Mouse (Mus musculus) limb, embryonic 14.5 days (tissue): ENCODE results near the gene Cdh9. TPM values are rescaled to one million over a fixed set of nuclear protein-coding genes. Genes with fewer than 3 reads are reported as not detected.

Source experiments
- ATAC-seq: fragments of 200-750 bp; cut with Nextera tagmentation; 2 replicates; pipeline ENCODE4 v1.8.0; 2017; ENCODE audit warnings: low read depth, moderate number of reproducible peaks, moderate TSS enrichment; ENCODE audit not compliant: low FRiP score
- DNase-seq: peaks from one replicate; pipeline ENCODE4 v3.0.0-alpha.2; 2015; ENCODE audit warnings: low spot score
- H3K27ac ChIP-seq: fragments of 300-500 bp; sonication (generic); replicated peaks from 2 replicates; pipeline ENCODE4 v1.5.1; 2014; ENCODE audit warnings: low read depth, mild to moderate bottlenecking, low read length, moderate library complexity, mixed read lengths
- H3K27me3 ChIP-seq: fragments of 300-500 bp; sonication (generic); 2 replicates; pipeline ENCODE4 v1.6.1; 2014; ENCODE audit warnings: low read length, mixed read lengths; ENCODE audit not compliant: control insufficient read depth, insufficient read depth
- H3K36me3 ChIP-seq: fragments of 300-500 bp; sonication (generic); 2 replicates; pipeline ENCODE4 v1.6.1; 2014; ENCODE audit warnings: mild to moderate bottlenecking, low read length, moderate library complexity, mixed read lengths; ENCODE audit not compliant: control insufficient read depth, insufficient read depth
- H3K4me1 ChIP-seq: fragments of 300-500 bp; sonication (generic); 2 replicates; pipeline ENCODE4 v1.6.1; 2014; ENCODE audit warnings: antibody characterized with exemption, low read length, mixed read lengths; ENCODE audit not compliant: control insufficient read depth, insufficient read depth
- H3K4me2 ChIP-seq: fragments of 300-500 bp; sonication (generic); replicated peaks from 2 replicates; pipeline ENCODE4 v1.6.1; 2014; ENCODE audit warnings: low read depth, mild to moderate bottlenecking, low read length, moderate library complexity; ENCODE audit not compliant: severe bottlenecking
- H3K4me3 ChIP-seq: fragments of 300-500 bp; sonication (generic); replicated peaks from 2 replicates; pipeline ENCODE4 v1.5.1; 2014; ENCODE audit warnings: low read length
- H3K9ac ChIP-seq: fragments of 300-500 bp; sonication (generic); 2 replicates; pipeline ENCODE4 v1.6.1; 2014; ENCODE audit warnings: mild to moderate bottlenecking, low read depth, low read length, moderate library complexity; ENCODE audit not compliant: severe bottlenecking
- H3K9me3 ChIP-seq: fragments of 300-500 bp; sonication (generic); 2 replicates; pipeline ENCODE4 v1.6.1; 2016; ENCODE audit warnings: low read length; ENCODE audit not compliant: control insufficient read depth
- POLR2A ChIP-seq: fragments of 200-500 bp; IDR thresholded peaks from 2 replicates; pipeline ENCODE4 v1.8.0; 2012; ENCODE audit warnings: inconsistent platforms, mild to moderate bottlenecking, moderate library complexity, borderline replicate concordance; ENCODE audit not compliant: insufficient read depth, insufficient read length; ENCODE audit errors: extremely low read depth
- WGBS: fragments of 180-500 bp; shearing (Covaris S2); extraction: QIAGEN DNeasy Blood & Tissue Kit; methylation state at CpG from one replicate; pipeline ENCODE4 v1.1.7; 2014; 5-methylcytosine and 5-hydroxymethylcytosine counted together
- polyA plus RNA-seq, 2 experiments: library from polyadenylated mRNA; depleted of rRNA in 1 of 2; stranded (reverse) in 1 of 2; unstranded in 1 of 2; fragments of >200 nt; fragmentation: Nextera tagmentation in 1 of 2; extraction: Ambion mirVana in 1 of 2; gene quantifications; 2 replicates each; pipeline versions ENCODE4 v1.2.1 to v1.2.3; 2012 to 2014

Cdh9 gene
- polyA plus RNA-seq, 2 experiments = 0.52 to 0.83 TPM

DNA sequence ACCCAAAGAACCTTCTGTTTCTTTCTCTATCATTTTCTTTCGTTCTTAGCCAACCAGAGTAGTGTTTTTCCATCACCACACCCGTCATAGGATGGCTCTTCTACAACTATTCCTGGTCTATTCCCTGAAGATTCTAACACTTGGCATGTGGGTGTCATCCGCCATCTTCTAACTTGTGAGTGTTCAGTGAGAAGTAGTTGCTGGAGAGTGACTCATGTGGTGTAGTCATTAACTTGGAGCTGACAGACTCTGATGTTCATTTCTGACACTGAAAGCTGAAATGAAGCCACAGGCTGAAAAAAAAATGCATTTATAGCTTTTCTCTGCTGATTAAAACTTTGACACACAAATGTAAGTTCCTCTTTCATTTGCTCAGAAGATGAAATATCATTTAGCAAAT lies 34.7 kb downstream of the Cdh9 start:
- no peak overlapping the region for H3K4me3 ChIP-seq
- no peak overlapping the region for H3K27ac ChIP-seq
- ATAC-seq = no peak
- no peak for TF ChIP-seq POLR2A
- no peak overlapping the region for H3K9ac ChIP-seq
- 84% methylated on average over 3 of the region's 3 CpGs for WGBS
- no peaks in the 10 kb centered on the region for H3K36me3 ChIP-seq
- H3K9me3 ChIP-seq = no peaks in the 10 kb centered on the region
- no peaks in the 10 kb centered on the region for H3K4me1 ChIP-seq
- H3K27me3 ChIP-seq = no peaks in the 10 kb centered on the region
- DNase-seq = no peak
- H3K4me2 ChIP-seq = no peak overlapping the region

DNA sequence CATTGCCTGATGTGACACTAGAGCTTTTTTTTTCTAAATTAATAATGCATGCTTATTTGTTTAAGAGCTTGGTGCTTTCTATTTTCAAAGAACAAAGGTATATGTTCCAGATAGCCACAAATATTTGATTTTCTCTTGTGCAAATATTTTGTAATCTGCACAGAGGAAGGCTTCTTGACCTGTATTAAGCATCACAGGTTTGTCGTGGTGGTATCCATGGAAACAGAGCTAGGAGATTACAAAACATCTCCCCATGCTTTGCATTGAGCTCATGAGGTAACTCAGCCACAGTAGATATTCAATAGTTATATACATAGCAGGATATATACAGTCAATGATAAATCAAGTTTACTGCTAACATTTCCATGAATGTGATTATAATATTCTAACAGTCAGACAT lies 56.0 kb downstream of the Cdh9 start:
- ATAC-seq (no peak), DNase-seq (no peak)
- no peak overlapping the region for H3K4me2 ChIP-seq
- no peak for TF ChIP-seq POLR2A
- no peaks in the 10 kb centered on the region for H3K4me1 ChIP-seq
- 73% methylated on average over 1 of the region's 1 CpGs for WGBS
- H3K4me3 ChIP-seq = no peak overlapping the region
- H3K9ac ChIP-seq = no peak overlapping the region
- no peaks in the 10 kb centered on the region for H3K36me3 ChIP-seq
- no peaks in the 10 kb centered on the region for H3K27me3 ChIP-seq
- no peaks in the 10 kb centered on the region for H3K9me3 ChIP-seq
- H3K27ac ChIP-seq = no peak overlapping the region

DNA sequence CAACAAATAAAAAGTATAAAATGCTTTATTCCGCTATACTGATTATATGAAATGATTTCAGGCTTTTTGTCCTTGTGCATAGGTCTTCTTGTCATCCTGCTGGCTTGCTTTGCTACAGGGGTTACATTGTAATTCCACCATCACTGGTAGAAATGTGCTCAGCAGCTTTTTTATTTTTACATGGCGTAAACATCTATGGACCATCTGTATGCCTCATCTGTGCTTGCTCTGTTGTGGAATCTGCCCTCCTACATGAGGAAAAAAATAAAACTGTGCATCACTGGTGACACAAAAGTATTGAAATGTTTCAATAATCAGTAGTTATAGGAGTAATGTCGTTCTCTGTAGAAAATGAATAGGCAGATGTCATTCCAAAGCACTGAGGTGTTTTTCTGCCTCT lies 64.3 kb downstream of the Cdh9 start:
- no peak for TF ChIP-seq POLR2A

DNA sequence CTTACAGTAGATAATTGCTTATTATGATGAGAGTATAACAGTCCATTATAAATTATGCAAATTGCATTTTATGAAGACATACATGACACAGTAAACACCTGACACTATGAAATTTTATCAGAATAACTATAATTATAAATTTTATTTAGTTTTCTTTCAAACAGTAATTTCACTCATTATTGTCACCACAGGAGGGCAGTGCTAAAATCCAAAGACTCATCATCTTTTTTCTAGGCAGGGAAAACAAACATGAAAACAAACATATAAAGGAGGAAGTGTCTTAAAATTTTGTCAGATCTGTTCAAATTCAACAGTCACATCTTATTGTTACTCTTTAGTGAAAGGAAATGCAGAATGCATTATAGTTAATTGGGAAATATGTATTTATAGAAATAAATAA lies 72.7 kb downstream of the Cdh9 start:
- no peak overlapping the region for H3K27ac ChIP-seq
- no peak for ATAC-seq
- no peaks in the 10 kb centered on the region for H3K4me1 ChIP-seq
- TF ChIP-seq POLR2A = no peak
- no peak for DNase-seq
- no peak overlapping the region for H3K4me3 ChIP-seq
- no peaks in the 10 kb centered on the region for H3K9me3 ChIP-seq
- H3K36me3 ChIP-seq = no peaks in the 10 kb centered on the region
- H3K9ac ChIP-seq = no peak overlapping the region
- no peaks in the 10 kb centered on the region for H3K27me3 ChIP-seq
- no peak overlapping the region for H3K4me2 ChIP-seq

More for the DNA sequence above, 64.3 kb downstream of the Cdh9 start:
- Histone ChIP-seq H3K4me3 (no peak overlapping the region), H3K9me3 (no peaks in the 10 kb centered on the region), H3K4me2 (no peak overlapping the region), H3K36me3 (no peaks in the 10 kb centered on the region), H3K4me1 (no peaks in the 10 kb centered on the region), H3K27ac (no peak overlapping the region), H3K27me3 (no peaks in the 10 kb centered on the region), H3K9ac (no peak overlapping the region)
- ATAC-seq (no peak), DNase-seq (no peak)
- 87% methylated on average over 3 of the region's 3 CpGs for WGBS

DNA sequence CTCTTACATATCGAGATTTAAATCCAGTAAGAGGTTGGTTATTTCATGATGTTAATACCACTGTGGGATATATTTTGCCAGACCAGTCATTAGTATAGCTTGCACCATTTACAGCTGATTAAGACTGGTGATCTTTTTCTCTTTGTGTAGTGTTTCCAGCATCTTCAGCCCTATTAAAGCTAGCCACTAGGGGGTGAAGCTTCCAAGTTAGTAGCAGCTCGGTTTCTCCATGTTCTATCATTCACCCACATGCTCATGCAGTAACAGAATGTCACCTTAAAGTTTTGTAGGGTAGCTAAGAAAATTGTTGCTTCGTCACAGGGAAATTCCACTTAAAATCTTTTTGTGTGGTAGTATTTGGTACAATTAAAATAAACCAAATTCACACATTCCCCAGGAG lies 82.2 kb downstream of the Cdh9 start:
- ATAC-seq (no peak), DNase-seq (no peak)
- Histone ChIP-seq H3K9ac (no peak overlapping the region), H3K27me3 (no peaks in the 10 kb centered on the region), H3K36me3 (no peaks in the 10 kb centered on the region), H3K4me3 (no peak overlapping the region), H3K9me3 (no peaks in the 10 kb centered on the region), H3K27ac (no peak overlapping the region), H3K4me1 (no peaks in the 10 kb centered on the region), H3K4me2 (no peak overlapping the region)
- no peak for TF ChIP-seq POLR2A
- WGBS = 67% methylated on average over 3 of the region's 3 CpGs

DNA sequence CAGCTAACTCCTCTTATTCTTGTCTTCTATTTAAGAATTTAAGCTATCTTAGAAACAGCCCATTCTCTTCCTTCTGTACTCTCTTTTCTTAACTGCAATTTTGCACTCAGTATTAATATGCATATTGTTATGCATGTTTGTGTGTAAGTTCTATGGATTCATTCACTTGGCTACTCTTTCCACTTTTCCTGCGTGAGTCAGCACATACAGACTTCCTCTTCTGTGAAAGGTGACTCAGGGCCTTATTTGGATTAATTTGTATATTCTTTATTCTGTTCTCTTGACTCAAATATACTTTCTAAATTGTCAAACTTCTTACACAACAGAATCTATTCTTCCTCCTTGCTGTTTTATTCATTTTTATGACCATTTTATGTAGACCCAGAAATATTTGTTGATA lies 85.5 kb downstream of the Cdh9 start:
- H3K27ac ChIP-seq = no peak overlapping the region
- no peaks in the 10 kb centered on the region for H3K27me3 ChIP-seq
- no peak for ATAC-seq
- no peaks in the 10 kb centered on the region for H3K4me1 ChIP-seq
- no peaks in the 10 kb centered on the region for H3K9me3 ChIP-seq
- H3K4me2 ChIP-seq = no peak overlapping the region
- 76% methylated on average over 1 of the region's 1 CpGs for WGBS
- no peaks in the 10 kb centered on the region for H3K36me3 ChIP-seq
- no peak for TF ChIP-seq POLR2A
- no peak for DNase-seq
- H3K4me3 ChIP-seq = no peak overlapping the region
- no peak overlapping the region for H3K9ac ChIP-seq
